Mouse (Mus musculus): ENCODE data around the gene Gm3248.
"Not testable (repeated sequence)": the region's sequence is repeated elsewhere in the genome, so short reads cannot be mapped to it uniquely, and the experiment has no call there.

The Gm3248 gene

DNA sequence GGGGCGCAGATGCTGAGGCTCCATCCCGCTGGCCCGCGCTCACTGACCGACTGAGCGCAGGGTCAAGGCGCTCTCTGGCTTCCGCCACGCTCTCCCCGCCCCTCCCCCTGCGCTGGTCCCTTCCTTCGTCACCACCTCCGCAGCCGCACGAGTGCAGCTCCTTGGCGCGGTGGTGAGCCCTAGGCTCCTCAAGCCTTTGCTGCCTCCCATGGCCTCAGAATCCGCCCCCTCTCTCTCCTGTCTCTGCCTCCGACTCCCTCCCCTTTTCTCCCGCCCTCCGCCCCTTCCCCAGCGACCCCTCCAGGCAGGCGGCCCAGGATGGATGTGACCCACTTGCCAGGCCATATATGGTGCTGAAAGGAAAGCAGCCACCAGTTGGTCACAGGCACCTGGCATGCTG lies at the start of gene Gm3248:
Gene Gm3248, minus strand, starts transcription at position 111 of the 400 bp plus-strand sequence.
- CTCF ChIA-PET: not testable (repeated sequence)

DNA sequence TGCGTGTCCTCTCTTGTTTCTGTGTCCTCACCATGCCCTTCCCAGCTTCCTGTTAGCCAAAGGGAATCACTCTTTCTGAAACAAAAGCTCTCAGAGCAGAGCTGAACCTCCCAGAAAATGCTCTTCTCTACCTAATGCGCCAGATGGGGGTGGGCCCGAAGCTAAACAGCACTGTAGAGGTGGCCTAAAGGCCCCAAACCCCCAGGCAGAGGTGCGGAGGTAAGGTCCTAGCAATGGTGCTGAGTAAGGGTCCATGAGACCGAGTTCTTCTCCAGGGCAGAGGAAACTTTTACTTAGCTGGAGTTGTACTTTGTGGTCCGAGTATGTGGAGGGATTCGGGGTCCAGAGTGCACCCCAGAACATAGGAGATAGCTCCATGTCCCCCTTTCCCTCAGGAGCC lies 25.6 kb upstream of the Gm3248 start:
- CTCF ChIA-PET: not testable (repeated sequence)

DNA sequence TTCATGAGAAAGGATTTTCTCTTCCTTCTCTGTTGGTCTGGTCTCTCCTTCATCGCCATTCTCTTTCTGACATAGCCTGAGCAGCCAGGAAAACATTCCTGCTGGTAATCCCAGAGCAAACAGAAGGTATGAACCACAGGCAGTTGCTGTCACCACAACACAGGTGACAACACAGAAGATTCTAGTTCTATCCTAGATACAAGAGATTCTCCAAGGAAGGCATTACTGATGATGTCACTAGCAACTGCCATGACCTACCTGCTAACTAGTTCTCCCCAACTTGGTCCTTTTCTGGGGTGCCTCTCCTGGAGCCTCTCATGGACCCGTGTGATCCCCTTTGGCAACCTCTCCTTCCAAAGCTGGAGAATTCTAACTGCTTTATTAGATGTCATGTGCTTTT lies 17.5 kb upstream of the Gm3248 start, which contains the start of gene Gm3453:
Gene Gm3453, minus strand, starts transcription at position 101 of the 400 bp plus-strand sequence.
- CTCF ChIA-PET: not testable (repeated sequence)

GRCm38 (mm10) chr14:5962441-5962840 lies 896 bp upstream of the Gm3248 start:
- CTCF ChIA-PET: not testable (repeated sequence)

GRCm38 (mm10) chr14:5961102-5961501 lies 443 bp downstream of the Gm3248 start:
- CTCF ChIA-PET: not testable (repeated sequence)

DNA sequence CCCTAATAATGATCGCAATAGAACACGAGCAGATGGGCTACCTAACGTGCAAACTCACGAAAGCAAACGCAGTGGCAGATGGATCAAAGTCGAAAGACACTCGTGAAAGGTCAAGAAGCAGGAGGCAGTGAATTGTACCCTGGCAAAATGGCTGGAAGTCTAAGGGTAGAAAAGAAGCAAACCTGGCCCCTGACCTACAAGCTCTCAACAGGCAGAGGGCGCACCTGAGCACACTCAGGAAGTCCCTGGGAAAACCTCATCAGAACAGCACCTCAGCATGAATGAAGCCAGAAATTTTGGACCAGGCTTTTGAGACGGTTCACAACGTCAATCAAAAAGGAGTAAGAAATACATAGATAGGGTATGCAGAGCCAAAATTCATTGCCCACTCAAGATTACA lies 1.1 kb downstream of the Gm3248 start:
- CTCF ChIA-PET: not testable (repeated sequence)

GRCm38 (mm10) chr14:5923276-5923675 lies 38.3 kb downstream of the Gm3248 start:
- CTCF ChIA-PET: not testable (repeated sequence)

- CTCF ChIA-PET: not testable (repeated sequence)
These were observed 43.1 kb downstream of the Gm3248 start for GRCm38 (mm10) chr14:5918330-5918942.

DNA sequence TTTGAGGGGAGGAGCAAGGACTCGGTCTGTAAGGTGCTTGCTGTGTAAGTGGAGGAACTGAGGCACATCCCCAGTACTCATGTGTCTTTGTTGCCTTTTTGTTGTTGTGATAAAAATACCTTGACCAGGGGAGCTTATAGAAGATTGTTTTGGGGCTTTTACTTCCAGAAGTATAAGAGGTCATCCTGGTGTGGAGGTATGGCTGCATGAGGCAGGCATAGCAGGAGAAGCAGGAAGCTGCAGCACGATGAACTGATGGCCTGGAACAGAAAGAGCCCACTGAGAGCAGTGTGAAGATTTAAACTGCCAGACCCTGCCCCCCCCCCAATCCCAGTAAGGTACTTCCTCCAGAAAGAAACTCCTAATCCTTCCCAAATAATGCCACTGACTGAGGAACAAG lies 47.8 kb downstream of the Gm3248 start:
- CTCF ChIA-PET: not testable (repeated sequence)
